Mouse (Mus musculus): ENCODE data around the gene Fam78a. TPM values are rescaled to one million over a fixed set of nuclear protein-coding genes. Genes with fewer than 3 reads are reported as not detected.

Gene Fam78a
- total RNA-seq, 2 experiments from 2014 or later, result 20.0 TPM

DNA sequence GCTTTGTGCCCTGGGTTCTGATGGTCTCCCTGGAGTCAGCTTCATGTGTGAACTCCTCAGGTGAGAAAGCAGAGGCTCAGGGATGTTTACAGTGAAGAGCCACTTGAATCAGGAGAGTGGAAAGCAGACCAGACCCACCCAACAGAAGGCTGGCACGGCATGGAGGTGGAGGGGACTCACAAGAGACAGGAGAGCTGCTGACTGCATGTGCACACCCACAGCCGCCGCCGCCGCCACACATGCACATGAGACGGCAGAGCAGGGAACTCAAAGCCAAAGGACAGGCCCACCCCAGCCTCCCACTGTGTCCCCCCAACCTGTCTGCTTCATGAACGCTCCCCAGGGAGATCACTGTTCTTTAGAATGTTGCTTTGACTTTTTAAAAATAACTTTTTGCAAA is 19.5 kb upstream of the Fam78a start:
- DNase-seq (ENCODE audit: low spot score), result no peak
- intact Hi-C loops (cut with DNase I), result no loop called here

DNA sequence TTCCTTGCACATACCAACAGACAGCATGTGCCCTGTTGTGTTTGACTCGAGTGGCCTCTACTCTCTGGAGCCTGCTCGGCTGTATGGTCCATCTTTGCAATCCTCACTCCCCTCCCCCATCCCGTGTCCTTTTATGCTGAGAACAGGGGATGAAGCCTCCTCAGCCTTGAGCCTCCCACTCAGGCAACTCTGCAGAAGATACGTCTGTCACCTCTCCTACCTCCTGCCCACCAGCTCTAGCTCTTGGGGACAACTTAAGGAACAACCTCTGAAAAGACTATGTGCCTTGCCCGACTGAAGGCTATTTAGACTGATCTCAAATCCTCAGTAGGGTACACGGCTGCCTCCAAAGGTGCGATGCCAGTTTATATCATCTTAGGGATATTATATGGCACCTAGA is 18.9 kb upstream of the Fam78a start:
- DNase-seq (ENCODE audit: low spot score), result no peak
- intact Hi-C loops (cut with DNase I), result no loop called here

DNA sequence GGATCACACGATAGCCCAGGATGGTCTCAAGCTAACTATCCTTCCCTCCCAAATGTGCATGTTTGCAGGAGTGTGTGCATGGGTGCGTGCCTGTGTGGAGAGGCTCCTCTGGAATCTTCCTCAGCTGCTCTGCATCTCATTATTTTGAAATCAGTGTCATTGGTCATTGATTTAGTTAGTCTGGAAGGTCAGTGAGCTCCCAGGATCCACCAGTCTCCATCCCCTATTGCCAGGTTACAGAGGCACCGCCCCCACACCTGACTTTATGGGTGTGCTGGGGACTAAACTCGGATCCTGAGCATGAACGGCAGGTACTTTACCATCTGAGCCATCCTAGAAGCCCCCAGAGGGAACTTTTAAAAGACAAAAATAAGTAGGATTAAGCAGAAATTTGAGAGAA is 18.3 kb upstream of the Fam78a start:
- intact Hi-C loops (cut with DNase I), result no loop called here
- no peak for DNase-seq (ENCODE audit: low spot score)

DNA sequence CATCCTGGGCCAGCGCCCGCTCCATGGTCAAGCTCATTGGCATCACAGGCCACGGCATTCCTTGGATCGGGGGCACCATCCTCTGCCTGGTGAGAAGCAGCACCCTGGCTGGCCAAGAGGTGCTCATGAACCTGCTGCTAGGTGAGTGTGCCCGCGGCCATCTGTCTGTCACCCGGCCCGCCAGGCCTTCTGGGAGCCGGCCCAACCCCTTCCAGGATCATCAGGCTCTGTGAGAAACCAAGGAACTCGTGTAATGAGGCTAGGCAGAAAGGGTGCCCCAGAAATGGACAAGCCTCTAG is 11.4 kb upstream of the Fam78a start:
- intact Hi-C loops (cut with DNase I), result no loop called here
- no peak for DNase-seq (ENCODE audit: low spot score)

DNA sequence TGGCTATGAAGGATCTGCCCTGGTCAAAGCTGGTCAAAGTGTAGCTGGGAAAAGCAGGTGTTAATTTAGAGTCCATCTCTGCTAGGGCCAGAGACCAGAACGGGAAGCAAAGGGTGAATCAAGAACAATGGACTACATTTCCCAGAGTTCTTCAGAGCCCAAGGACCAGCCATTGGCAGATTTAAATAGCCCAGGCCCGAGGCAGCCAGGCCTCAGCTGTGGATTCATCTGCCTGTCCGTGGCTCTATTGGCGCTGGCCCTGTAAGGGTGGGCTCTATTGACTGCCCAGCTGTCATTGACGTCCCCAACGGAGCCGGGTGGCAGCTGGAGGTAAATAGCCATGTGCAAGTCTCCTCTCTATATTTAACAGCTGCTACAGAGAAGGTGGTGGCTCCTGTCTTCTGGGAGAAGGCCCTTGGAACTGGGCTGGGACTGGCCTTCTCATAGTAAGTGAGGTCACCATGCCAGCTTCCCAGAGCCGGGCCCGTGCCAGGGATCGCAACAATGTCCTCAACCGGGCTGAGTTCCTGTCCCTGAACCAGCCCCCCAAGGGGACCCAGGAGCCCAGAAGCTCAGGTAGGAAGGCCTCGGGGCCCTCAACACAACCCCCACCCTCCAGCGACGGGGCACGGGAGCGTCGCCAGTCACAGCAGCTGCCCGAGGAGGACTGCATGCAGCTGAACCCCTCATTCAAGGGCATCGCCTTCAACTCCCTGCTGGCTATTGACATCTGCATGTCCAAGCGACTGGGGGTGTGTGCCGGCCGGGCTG is 10.9 kb upstream of the Fam78a start, which contains the start of gene Plpp7:
Gene Plpp7 (plus strand): TSS at position 178 of the 771 bp plus-strand sequence.
- DNase-seq (ENCODE audit: low spot score), result peak; percentile 60
- intact Hi-C loops (cut with DNase I), result no loop called here

DNA sequence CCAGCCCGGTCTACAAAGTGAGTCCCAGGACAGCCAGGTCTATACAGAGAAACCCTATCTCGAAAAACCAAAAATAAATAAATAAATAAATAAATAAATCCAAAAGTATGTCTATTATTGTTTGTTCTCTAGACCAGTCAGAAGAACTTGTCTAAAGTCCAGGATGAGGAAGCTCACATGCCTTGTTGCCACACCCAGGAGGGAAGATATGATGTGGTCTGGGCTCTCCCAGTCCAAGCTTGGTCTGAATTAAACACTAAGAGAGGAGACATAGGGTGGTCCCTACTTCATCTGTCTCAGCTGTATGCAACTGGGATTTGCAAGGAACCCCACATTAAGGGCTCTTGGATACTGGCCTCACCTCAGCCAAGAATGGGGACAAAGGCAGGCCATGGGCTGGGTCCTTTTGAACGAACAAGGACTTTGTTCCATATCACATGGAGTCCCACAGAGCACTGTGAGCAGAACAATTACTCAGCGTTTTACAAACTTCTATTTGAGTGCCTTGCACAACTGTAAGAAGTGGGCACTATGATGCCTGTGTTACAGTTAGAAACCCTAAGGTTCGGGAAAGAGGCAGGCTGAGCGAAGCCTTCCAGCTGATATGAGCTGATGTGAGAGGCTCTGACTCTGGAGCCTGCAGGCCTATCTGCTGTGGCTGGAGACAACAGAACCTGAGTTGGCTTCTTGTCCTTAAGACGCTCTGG is 9.5 kb upstream of the Fam78a start:
- intact Hi-C loops (cut with DNase I), result no loop called here
- DNase-seq (ENCODE audit: low spot score), result no peak

DNA sequence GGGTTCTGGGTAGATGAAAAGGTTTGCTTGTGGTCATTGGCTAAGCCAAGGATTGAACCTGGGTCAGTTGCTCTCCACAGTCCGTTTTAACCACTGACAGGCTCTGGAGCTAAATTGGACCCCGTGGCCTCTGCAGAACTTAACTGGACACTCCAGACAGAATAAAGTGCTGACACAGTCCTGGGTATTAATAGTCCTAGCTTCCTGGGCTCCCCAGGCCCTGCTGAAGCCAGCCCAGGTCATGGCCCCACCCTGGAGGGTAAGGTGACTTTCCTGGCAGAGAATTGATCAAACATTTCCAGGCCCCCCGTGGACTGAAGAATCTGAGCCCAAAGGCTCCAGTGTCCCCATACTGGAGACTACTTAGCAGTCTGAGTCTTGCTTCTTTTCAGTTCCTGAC is 7.3 kb upstream of the Fam78a start:
- intact Hi-C loops (cut with DNase I), result no loop called here
- DNase-seq (ENCODE audit: low spot score), result no peak

DNA sequence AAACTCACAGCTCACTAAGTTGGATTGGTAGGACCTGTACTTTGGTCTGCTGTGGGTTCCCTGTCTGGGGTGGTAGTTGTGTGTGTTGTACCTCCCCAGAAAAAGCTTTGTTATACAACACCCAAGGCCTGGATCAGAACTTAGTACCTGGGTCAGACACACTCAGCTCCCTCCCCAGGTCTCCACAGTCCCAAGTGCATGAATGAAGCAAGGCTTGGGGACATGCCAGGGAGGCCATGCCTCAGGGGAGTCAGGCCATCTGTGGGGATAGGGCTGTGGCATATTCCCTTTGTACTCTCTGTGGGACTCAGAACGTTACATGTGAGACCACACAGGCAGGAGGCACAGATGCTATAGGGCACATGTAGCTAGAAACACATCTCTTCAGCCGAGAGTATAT is 5.5 kb upstream of the Fam78a start:
- DNase-seq (ENCODE audit: low spot score), result no peak
- intact Hi-C loops (cut with DNase I), result no loop called here

DNA sequence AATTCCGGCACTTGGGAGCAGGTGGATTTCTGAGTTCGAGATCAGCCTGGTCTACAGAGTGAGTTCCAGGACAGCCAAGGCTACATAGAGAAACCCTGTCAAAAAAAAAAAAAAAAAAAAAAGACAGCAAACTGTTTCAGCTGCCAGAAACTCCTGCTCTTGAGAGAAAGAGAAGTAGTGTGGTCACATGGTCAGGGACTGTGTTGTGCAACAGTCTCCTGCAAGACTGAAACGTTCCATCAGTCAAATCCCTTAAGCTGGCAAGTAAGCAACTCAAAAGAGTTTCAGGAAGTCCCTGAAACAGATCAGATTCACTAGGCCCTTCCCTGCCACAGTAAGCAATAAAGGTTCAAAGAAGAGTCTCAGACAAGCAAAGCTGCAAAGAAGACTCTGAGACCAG is 4.9 kb upstream of the Fam78a start:
- no peak for DNase-seq (ENCODE audit: low spot score)
- intact Hi-C loops (cut with DNase I), result loop anchor here (2.0 kb wide), 1 partner anchor 39 kb away; no protein-coding TSS in a partner anchor

DNA sequence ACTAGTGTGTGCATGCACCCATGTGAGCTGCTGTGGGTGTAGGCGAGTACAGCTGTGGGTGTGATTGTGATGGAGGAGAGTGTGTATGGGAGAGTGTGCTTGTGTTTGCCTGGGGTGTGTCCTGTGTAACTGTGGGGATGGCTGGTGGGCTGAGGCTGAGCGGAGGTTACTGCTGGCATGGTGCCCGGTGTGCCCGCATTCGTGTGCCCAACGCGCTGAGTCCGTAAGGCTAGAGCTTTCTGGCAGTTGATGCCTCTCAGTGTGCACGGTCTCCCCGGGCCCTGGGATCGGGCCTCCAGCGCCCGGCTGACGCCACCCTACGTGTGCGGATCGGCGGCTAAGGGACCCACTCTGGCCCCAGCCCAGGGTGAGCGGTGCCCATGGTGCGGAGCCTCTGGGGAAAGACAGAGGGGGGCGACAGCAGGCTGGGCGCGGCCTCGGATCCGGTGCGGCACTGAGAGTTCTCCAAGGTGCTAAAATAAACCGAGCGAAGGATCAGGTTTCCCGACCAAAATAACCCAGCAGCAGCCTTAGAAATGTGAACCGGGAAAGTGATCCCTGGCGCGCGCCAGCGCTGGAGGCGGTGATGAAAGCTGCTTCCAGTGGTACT is 3.8 kb upstream of the Fam78a start:
- intact Hi-C loops (cut with DNase I), result loop anchor here (2.0 kb wide), 1 partner anchor 40 kb away; no protein-coding TSS in a partner anchor
- no peak for DNase-seq (ENCODE audit: low spot score)

DNA sequence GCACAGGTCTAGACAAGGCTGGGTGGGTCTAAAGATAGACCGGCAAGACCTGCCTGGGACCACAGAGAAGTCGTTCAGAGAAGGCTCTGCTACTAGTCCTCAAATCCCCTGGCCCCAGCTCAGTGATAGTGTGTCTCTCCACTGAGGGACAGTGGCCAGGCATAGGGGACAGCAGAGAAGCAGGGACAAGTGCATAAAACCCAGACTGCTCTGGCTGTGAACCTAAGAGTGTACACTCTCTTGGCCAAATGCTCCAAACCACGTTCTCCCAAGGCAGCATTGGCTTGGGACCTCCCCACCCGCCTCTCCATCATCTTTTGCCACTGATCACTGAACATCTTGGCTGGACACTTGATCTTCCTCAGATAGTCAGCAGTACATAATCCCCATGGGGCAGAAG is 2.9 kb upstream of the Fam78a start:
- DNase-seq (ENCODE audit: low spot score), result no peak
- intact Hi-C loops (cut with DNase I), result loop anchor here (2.0 kb wide), 1 partner anchor 41 kb away; no protein-coding TSS in a partner anchor

DNA sequence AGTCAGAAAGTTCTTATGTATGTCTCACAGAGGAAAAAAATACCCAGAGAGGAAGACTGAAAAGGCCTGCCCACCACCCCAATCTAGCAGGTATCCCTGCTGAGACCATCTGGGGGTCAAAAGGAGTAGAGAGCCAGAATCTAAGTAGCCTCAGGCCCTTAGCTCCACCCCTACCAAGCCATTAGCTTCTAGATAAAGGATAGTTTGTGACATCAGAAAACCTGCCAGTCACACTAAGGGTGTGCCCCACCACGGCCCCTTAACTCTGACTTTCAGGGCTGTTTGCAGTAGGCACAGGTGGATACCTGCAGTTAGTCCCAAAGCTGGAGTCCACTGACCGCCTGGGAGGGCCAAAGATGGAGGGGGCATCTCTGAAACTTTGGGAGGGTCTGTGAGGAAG is 574 bp upstream of the Fam78a start:
- DNase-seq (ENCODE audit: low spot score), result no peak
- intact Hi-C loops (cut with DNase I), result no loop called here

DNA sequence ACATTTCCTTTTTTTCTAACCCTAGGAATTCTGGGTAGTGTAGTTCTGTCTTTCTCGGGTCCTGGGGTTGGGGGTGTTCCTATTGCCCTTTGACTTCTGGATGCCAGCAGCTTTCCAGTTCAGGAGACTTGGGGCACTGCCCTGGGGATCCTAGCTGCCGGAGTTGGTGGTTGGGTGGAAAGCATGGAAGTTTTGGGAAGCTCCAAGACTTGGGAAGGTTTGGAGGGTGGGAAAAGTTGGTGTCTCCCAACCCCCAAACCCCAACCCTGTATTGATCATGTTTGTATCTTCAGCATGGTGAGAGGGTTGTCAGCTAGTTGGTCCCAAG is 179 bp upstream of the Fam78a start:
- DNase-seq (ENCODE audit: low spot score), result no peak
- intact Hi-C loops (cut with DNase I), result loop anchor here (5.0 kb wide), 1 partner anchor 43 kb away; no protein-coding TSS in a partner anchor

DNA sequence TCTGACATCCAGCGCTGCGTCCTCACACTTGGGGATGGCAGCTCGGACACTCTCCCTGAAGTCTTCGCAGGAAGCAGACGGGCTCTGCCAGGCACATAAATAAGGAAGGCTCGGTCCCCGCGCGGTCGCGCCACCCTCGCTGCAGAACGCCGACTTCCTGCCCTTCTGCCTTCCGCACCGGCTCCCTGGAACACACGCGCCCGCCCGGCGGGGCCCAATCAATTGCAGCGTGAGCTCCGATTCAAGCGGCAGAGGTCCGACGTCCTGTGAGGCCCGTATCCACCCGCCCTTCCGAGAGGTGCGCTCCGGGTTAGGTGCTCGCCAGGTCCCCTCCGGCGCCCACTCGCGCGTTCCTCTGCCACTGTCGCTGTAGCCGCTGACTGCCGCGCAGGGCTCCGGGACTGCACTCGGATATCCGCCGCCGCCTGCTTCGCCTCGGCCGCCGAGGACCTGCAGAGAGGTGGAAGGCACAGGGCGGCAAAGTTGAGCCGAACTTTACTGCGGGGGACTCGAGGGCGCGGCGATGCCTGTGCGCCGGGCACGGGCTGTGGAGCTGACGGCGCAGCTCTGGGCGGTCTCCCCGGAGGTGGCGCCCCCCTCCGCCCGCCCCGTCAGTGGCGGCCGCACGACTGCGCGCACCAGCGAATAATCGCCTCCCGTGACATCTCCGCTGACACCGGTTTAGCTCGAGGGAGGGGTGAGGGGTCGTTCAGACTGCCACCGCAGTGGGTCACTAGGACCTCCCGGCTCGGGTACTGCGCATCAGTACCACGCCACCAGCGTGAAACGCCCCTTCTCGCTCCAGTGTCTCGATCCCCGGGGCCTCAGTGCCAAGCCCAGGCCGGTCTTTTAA is 1.3 kb downstream of the Fam78a start:
- intact Hi-C loops (cut with DNase I), result loop anchor here (5.0 kb wide), 1 partner anchor 41 kb away; no protein-coding TSS in a partner anchor
- DNase-seq (ENCODE audit: low spot score), result no peak

DNA sequence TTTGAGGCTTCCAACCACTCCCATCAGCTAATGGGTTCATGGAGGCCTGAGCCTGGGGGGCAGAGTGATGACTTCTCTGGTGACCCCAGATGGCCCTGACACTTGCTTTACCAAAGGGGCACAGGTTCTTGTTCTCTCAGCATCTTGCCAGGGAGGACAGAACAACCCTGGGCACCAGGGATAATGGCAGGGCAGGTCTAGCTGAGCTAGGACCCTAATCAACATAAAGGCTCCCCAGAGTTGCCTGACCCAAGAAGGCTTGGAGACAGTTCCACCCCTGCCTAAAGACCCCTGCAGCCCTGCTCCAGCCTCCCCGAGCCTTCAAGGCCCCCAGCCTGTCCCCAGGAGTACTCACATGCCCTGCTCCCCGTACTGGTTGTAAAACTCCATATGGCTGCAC is 2.4 kb downstream of the Fam78a start:
- intact Hi-C loops (cut with DNase I), result loop anchor here (5.0 kb wide), 1 partner anchor 40 kb away; no protein-coding TSS in a partner anchor

DNA sequence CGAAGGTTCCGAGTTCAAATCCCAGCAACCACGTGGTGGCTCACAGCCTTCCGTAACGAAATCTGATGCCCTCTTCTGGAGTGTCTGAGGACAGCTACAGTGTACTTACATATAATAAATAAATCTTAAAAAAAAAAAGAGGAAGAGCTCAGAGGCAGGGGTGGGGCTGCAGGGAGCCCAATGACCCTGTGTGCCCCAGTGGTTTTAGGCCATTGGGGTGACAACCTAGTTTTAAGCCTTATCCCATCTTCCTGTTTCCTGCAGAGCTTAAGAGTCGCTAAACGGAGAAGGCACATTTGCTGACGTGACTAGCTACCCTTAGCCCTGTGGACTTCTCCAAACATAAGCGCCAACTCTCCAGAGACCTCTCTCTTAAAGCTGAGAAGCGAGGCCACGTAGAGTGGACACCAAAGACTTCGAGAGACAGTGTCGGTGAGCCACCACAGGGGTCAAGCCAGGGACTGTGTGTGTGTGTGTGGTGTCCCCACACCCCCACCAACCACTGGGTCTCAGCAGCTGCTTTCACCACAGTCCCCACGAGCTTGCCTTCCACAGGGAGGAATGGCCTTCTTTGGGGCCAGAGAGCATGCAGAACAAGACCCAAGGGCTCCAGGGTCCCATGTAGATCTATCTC is 3.2 kb downstream of the Fam78a start:
- no peak for DNase-seq (ENCODE audit: low spot score)
- intact Hi-C loops (cut with DNase I), result loop anchor here (5.0 kb wide), 1 partner anchor 39 kb away; no protein-coding TSS in a partner anchor

More for the DNA sequence above, 2.4 kb downstream of the Fam78a start:
- no peak for DNase-seq (ENCODE audit: low spot score)

DNA sequence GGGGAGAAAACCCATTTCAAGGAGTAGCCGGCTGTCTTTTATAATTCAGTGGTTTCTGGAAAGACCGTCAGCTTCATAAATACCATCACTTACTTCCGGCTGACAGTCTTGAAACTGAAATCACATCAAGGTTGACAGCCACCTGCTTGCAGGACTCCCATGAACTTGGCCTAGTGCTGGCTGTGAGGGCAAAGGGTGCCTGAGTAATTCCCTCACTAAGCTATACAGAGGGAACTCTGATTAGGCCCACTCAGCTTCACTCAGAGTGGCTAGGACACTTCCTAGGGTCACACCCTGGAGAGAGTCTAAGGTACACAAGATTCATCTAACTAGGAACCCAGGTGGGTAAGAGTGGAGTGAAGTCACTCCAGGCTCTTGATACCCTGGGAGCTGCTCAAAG is 4.0 kb downstream of the Fam78a start:
- intact Hi-C loops (cut with DNase I), result loop anchor here (5.0 kb wide), 1 partner anchor 38 kb away; no protein-coding TSS in a partner anchor
- no peak for DNase-seq (ENCODE audit: low spot score)

DNA sequence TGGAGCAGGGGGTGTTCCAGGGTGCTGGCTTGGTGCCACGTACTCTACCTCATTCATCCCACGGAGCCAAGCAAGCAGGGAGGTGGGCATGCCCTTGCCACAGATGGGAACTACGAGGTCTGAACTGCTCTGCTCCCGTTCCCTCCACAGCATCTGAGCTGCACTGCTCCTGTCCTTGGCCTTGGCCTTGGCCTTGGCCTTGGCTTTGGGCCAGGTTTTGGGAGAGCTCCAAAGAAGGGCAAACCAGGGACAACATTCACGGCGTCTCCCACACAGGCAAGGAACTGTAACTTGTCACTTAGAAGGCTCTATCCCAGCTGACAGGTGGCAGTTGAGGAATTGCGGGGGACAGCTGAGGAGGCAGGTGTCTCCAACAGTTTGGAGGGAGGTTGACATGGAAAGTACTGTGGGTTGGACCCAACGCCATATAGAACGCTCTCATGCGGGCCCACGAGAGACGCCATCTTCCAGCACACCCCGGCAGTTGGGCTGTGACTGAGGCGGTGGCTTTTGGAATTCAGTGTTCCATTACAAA is 5.4 kb downstream of the Fam78a start:
- intact Hi-C loops (cut with DNase I), result no loop called here
- DNase-seq (ENCODE audit: low spot score), result no peak

DNA sequence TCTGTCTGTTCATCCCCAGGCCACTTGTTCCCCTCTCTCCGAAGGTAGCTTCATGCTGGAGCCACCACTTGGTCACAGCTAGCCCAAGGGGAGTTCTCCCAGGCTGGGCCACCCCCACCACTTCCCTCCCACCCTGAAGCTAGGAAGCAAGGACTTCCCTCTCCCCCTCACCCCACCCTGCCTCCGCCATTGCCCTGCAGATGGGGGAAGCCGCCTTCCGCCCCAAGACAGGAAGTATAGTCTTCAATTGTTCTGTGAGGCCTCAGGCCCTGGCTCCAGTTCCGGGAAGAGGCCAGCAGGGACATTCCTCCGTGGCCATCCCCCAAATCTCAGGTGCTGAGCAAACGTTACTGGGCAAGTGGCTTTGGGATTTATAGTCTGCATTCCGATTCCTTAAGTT is 6.1 kb downstream of the Fam78a start:
- intact Hi-C loops (cut with DNase I), result no loop called here
- peak; percentile 45 for DNase-seq (ENCODE audit: low spot score)
